Mouse (Mus musculus) liver, embryonic 11.5 days (tissue): ENCODE data around the gene Prr12. TPM values are rescaled to one million over a fixed set of nuclear protein-coding genes. Genes with fewer than 3 reads are reported as not detected.

Experiments
- ATAC-seq: fragments of 200-750 bp; cut with Nextera tagmentation; replicated peaks from 2 replicates; pipeline ENCODE4 v1.8.0; 2017; ENCODE audit warnings: moderate number of reproducible peaks, mild to moderate bottlenecking, moderate TSS enrichment, moderate library complexity; ENCODE audit not compliant: low FRiP score
- DNase-seq: peaks from one replicate; pipeline ENCODE4 v3.0.0-alpha.2; 2017; ENCODE audit warnings: low spot score
- H3K27ac ChIP-seq: fragments of 300-500 bp; sonication (generic); 2 replicates; pipeline ENCODE4 v1.5.1; 2014; ENCODE audit warnings: mild to moderate bottlenecking, low read depth, low read length, control low read depth
- H3K27me3 ChIP-seq: fragments of 300-500 bp; sonication (generic); replicated peaks from 2 replicates; pipeline ENCODE4 v1.6.1; 2014; ENCODE audit warnings: low read length, mixed read lengths; ENCODE audit not compliant: control insufficient read depth, insufficient read depth
- H3K36me3 ChIP-seq: fragments of 300-500 bp; sonication (generic); 2 replicates; pipeline ENCODE4 v1.6.1; 2014; ENCODE audit warnings: mild to moderate bottlenecking, low read length, moderate library complexity, mixed read lengths; ENCODE audit not compliant: control insufficient read depth, insufficient read depth
- H3K4me1 ChIP-seq: fragments of 300-500 bp; sonication (generic); replicated peaks from 2 replicates; pipeline ENCODE4 v1.6.1; 2014; ENCODE audit warnings: low read length, mixed read lengths; ENCODE audit not compliant: control insufficient read depth, insufficient read depth
- H3K4me2 ChIP-seq: fragments of 300-500 bp; sonication (generic); 2 replicates; pipeline ENCODE4 v1.6.1; 2014; ENCODE audit warnings: mild to moderate bottlenecking, control low read depth, moderate library complexity
- H3K4me3 ChIP-seq: fragments of 300-500 bp; sonication (generic); 2 replicates; pipeline ENCODE4 v1.5.1; 2014; ENCODE audit warnings: low read depth, low read length, control low read depth
- H3K9ac ChIP-seq: fragments of 300-500 bp; sonication (generic); 2 replicates; pipeline ENCODE4 v1.6.1; 2014; ENCODE audit warnings: low read depth, low read length, control low read depth
- H3K9me3 ChIP-seq: fragments of 300-500 bp; sonication (generic); 2 replicates; pipeline ENCODE4 v1.6.1; 2016; ENCODE audit warnings: low read length, inconsistent platforms, mixed read lengths; ENCODE audit not compliant: control insufficient read depth
- WGBS: fragments of 180-500 bp; shearing (Covaris S2); extraction: QIAGEN DNeasy Blood & Tissue Kit; methylation state at CpG from one replicate; pipeline ENCODE4 v1.1.7; 2014; 5-methylcytosine and 5-hydroxymethylcytosine counted together
- polyA plus RNA-seq: library from polyadenylated mRNA; unstranded; fragments of >200 nt; fragmentation: Nextera tagmentation; extraction: Ambion mirVana; gene quantifications from 2 replicates; pipeline ENCODE4 v1.2.1, GENCODE M21; 2014

Prr12 gene
- polyA plus RNA-seq, 1 experiment from 2014 or later: 8.7 TPM

- ATAC-seq: no peak
- no peak overlapping the region for H3K4me3 ChIP-seq
- H3K4me1 ChIP-seq: peaks cover 12% of the 10 kb centered on the region; the same call in 1 of the 2 replicates
- 60% methylated on average over 7 of the region's 7 CpGs for WGBS
- no peak overlapping the region for H3K27ac ChIP-seq
- H3K9me3 ChIP-seq: no peaks in the 10 kb centered on the region
- H3K36me3 ChIP-seq: peaks cover 25% of the 10 kb centered on the region
- H3K9ac ChIP-seq: no peak overlapping the region
- DNase-seq: no peak
- H3K4me2 ChIP-seq: no peak overlapping the region
- no peaks in the 10 kb centered on the region for H3K27me3 ChIP-seq
These were observed 20.6 kb upstream of the Prr12 start for GRCm38 (mm10) chr7:45073171-45073707.

- Histone ChIP-seq H3K9ac (no peak overlapping the region), H3K27ac (no peak overlapping the region), H3K4me2 (no peak overlapping the region), H3K4me1 (peaks cover 12% of the 10 kb centered on the region; the same call in 1 of the 2 replicates), H3K36me3 (peaks cover 20% of the 10 kb centered on the region), H3K4me3 (no peak overlapping the region), H3K9me3 (no peaks in the 10 kb centered on the region), H3K27me3 (no peaks in the 10 kb centered on the region)
- WGBS: 83% methylated on average over 2 of the region's 2 CpGs
- no peak for ATAC-seq
- no peak for DNase-seq
These were observed 19.5 kb upstream of the Prr12 start for GRCm38 (mm10) chr7:45072230-45072629.

GRCm38 (mm10) chr7:45069671-45070070 is 17.0 kb upstream of the Prr12 start:
- ATAC-seq (no peak), DNase-seq (no peak)
- no peaks in the 10 kb centered on the region for H3K9me3 ChIP-seq
- H3K4me3 ChIP-seq: no peak overlapping the region
- H3K4me2 ChIP-seq: no peak overlapping the region
- 71% methylated on average over 2 of the region's 2 CpGs for WGBS
- no peak overlapping the region for H3K9ac ChIP-seq
- no peaks in the 10 kb centered on the region for H3K27me3 ChIP-seq
- peaks cover 10% of the 10 kb centered on the region for H3K36me3 ChIP-seq
- no peak overlapping the region for H3K27ac ChIP-seq
- 0 out of 2 replicates have a peak, but pooled peaks cover 5% of the 10 kb centered on the region for H3K4me1 ChIP-seq

GRCm38 (mm10) chr7:45068000-45068318 is 15.3 kb upstream of the Prr12 start:
- 14% methylated on average over 5 of the region's 5 CpGs for WGBS
- no peaks in the 10 kb centered on the region for H3K36me3 ChIP-seq
- DNase-seq (no peak), ATAC-seq (peak; percentile 68)
- peaks cover 10% of the 10 kb centered on the region for H3K4me1 ChIP-seq
- H3K4me2 ChIP-seq: no peak overlapping the region
- no peak overlapping the region for H3K27ac ChIP-seq
- no peaks in the 10 kb centered on the region for H3K9me3 ChIP-seq
- no peaks in the 10 kb centered on the region for H3K27me3 ChIP-seq
- H3K9ac ChIP-seq: no peak overlapping the region
- H3K4me3 ChIP-seq: no peak overlapping the region

- Histone ChIP-seq H3K4me2 (no peak overlapping the region), H3K4me1 (peaks cover 10% of the 10 kb centered on the region), H3K36me3 (no peaks in the 10 kb centered on the region), H3K27ac (peak overlapping the region; percentile 0; the same call in 1 of the 2 replicates), H3K9ac (no peak overlapping the region; the same call in 1 of the 2 replicates), H3K4me3 (no peak overlapping the region), H3K27me3 (no peaks in the 10 kb centered on the region), H3K9me3 (no peaks in the 10 kb centered on the region)
- DNase-seq: no peak
- WGBS: 49% methylated on average over 4 of the region's 4 CpGs
- peak; percentile 12; the same call in 1 of the 2 replicates for ATAC-seq
These were observed 14.7 kb upstream of the Prr12 start for GRCm38 (mm10) chr7:45067190-45067999.

GRCm38 (mm10) chr7:45062239-45062835 is 9.7 kb upstream of the Prr12 start, which contains the start of the genes Nosip and Prrg2:
Gene Nosip (plus strand): TSS chr7:45062429.
Gene Prrg2 (minus strand): TSS chr7:45062677.
- Histone ChIP-seq H3K36me3 (no peaks in the 10 kb centered on the region), H3K9me3 (no peaks in the 10 kb centered on the region), H3K27me3 (no peaks in the 10 kb centered on the region), H3K4me2 (peak within 1 kb of the TSS; percentile 71), H3K9ac (peak within 1 kb of the TSS; percentile 70), H3K4me3 (peak within 1 kb of the TSS; percentile 66), H3K27ac (peak within 1 kb of the TSS; percentile 62), H3K4me1 (peaks cover 21% of the 10 kb centered on the region)
- peak; percentile 94 for DNase-seq
- under 1% methylated on average over 31 of the region's 31 CpGs for WGBS
- peak; percentile 83 for ATAC-seq

- DNase-seq (no peak), ATAC-seq (peak; percentile 10; the same call in 1 of the 2 replicates)
- WGBS: 27% methylated on average over 11 of the region's 11 CpGs
- H3K27ac ChIP-seq: peak overlapping the region; percentile 34; the same call in 1 of the 2 replicates
- peak overlapping the region; percentile 71 for H3K4me2 ChIP-seq
- H3K36me3 ChIP-seq: no peaks in the 10 kb centered on the region
- peaks cover 21% of the 10 kb centered on the region for H3K4me1 ChIP-seq
- no peaks in the 10 kb centered on the region for H3K9me3 ChIP-seq
- H3K4me3 ChIP-seq: peak overlapping the region; percentile 66
- H3K9ac ChIP-seq: peak overlapping the region; percentile 70
- H3K27me3 ChIP-seq: no peaks in the 10 kb centered on the region
These were observed 8.9 kb upstream of the Prr12 start for GRCm38 (mm10) chr7:45061532-45062075.

- no peak for DNase-seq
- Histone ChIP-seq H3K4me2 (peak overlapping the region; percentile 71; the same call in 1 of the 2 replicates), H3K27me3 (no peaks in the 10 kb centered on the region), H3K9ac (no peak overlapping the region), H3K27ac (peak overlapping the region; percentile 6; the same call in 1 of the 2 replicates), H3K4me3 (no peak overlapping the region), H3K4me1 (peaks cover 21% of the 10 kb centered on the region), H3K9me3 (no peaks in the 10 kb centered on the region), H3K36me3 (no peaks in the 10 kb centered on the region)
- WGBS: 62% methylated on average over 6 of the region's 6 CpGs
- no peak for ATAC-seq
These were observed 8.0 kb upstream of the Prr12 start for GRCm38 (mm10) chr7:45060632-45061122.
